Mouse (Mus musculus) limb, embryonic 12.5 days (tissue): ENCODE measurements at regions not wholly inside any gene's neighbourhood (a gene's known extent, or its start where the extent isn't known, plus 50 kb on each side); places are given as distances from the start of the nearest gene placed in this dataset.

ENCODE experiments used
- ATAC-seq: fragments of 200-750 bp; cut with Nextera tagmentation; 2 replicates; pipeline ENCODE4 v1.8.0; 2017; ENCODE audit warnings: low read depth, moderate TSS enrichment; ENCODE audit not compliant: insufficient number of reproducible peaks, insufficient read depth, low FRiP score, low TSS enrichment
- H3K27ac ChIP-seq: fragments of 300-500 bp; sonication (generic); 2 replicates; pipeline ENCODE4 v1.5.1; 2016; ENCODE audit warnings: mild to moderate bottlenecking, moderate library complexity
- H3K27me3 ChIP-seq: fragments of 300-500 bp; sonication (generic); 2 replicates; pipeline ENCODE4 v1.6.1; 2016; ENCODE audit warnings: mild to moderate bottlenecking, moderate library complexity
- H3K36me3 ChIP-seq: fragments of 300-500 bp; sonication (generic); 2 replicates; pipeline ENCODE4 v1.6.1; 2016; ENCODE audit warnings: mild to moderate bottlenecking, moderate library complexity
- H3K4me1 ChIP-seq: fragments of 300-500 bp; sonication (generic); replicated peaks from 2 replicates; pipeline ENCODE4 v1.6.1; 2016
- H3K4me2 ChIP-seq: fragments of 300-500 bp; sonication (generic); 2 replicates; pipeline ENCODE4 v1.6.1; 2016; ENCODE audit warnings: mild to moderate bottlenecking, moderate library complexity
- H3K4me3 ChIP-seq: fragments of 300-500 bp; sonication (generic); replicated peaks from 2 replicates; pipeline ENCODE4 v1.5.1; 2016; ENCODE audit warnings: mild to moderate bottlenecking
- H3K9ac ChIP-seq: fragments of 300-500 bp; sonication (generic); replicated peaks from 2 replicates; pipeline ENCODE4 v1.6.1; 2016; ENCODE audit warnings: mild to moderate bottlenecking, moderate library complexity
- H3K9me3 ChIP-seq: fragments of 300-500 bp; sonication (generic); 2 replicates; pipeline ENCODE4 v1.6.1; 2016; ENCODE audit warnings: mild to moderate bottlenecking, moderate library complexity
- WGBS: fragments of 180-500 bp; shearing (Covaris S2); methylation state at CpG from one replicate; pipeline ENCODE4 v1.1.7; 2016; 5-methylcytosine and 5-hydroxymethylcytosine counted together

DNA sequence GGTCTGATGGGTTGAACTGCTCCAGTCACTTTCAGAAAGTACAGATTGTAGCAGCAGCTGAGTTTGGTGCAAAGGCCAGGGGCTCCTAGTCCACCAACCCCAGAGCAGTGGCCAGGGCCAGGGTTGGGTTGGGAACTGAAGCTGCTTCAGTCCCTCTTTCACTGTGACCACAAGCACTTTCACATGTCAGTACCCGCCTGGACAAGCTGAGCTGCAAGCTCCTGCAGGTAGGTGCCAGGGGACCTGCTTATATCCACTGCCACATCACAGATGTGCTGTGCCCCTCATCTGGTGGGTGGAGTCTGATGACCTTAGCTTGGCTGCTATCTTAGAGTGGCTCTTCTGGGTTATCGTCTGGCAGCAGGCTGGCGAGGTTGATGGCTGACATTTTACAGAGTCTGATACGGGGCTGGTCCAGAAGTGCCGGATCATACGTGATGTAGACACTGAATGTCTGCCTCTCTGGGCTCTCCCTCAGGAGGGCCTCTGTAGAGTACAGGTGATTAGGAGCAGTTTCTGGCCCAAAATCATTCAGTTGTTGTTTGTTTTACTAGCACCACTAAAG is 192.6 kb downstream of the Rybp start:
- no peaks in the 10 kb centered on the region for H3K9me3 ChIP-seq
- no peak overlapping the region for H3K4me3 ChIP-seq
- ATAC-seq = no peak
- peaks cover 53% of the 10 kb centered on the region for H3K27me3 ChIP-seq
- 81% methylated on average over 6 of the region's 6 CpGs for WGBS
- H3K9ac ChIP-seq = no peak overlapping the region
- no peaks in the 10 kb centered on the region for H3K36me3 ChIP-seq
- H3K27ac ChIP-seq = no peak overlapping the region
- H3K4me1 ChIP-seq = peaks cover 20% of the 10 kb centered on the region
- no peak overlapping the region for H3K4me2 ChIP-seq

DNA sequence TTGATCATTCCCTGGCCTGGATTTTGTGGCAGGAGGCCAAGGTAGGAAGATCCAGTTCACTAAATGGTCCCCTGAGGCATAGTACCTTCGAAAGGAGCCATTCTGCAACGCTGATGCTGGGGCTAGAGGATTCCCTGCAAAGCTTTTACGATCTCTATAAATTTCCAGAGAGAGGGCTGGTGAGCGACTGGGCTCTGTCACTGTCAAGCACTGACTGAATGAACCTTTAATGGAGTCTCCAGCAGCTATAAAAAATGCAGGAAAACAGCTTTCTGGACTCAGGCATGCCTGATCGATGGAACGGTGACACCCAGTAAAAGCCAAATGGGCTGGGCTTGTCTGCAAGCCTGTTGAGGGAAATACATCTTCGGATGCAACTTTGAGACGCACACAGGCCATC is 194.4 kb downstream of the Rybp start:
- no peaks in the 10 kb centered on the region for H3K36me3 ChIP-seq
- H3K4me2 ChIP-seq = no peak overlapping the region
- no peak overlapping the region for H3K9ac ChIP-seq
- peak; percentile 49; the same call in 1 of the 2 replicates for ATAC-seq
- H3K4me1 ChIP-seq = peaks cover 20% of the 10 kb centered on the region
- H3K27ac ChIP-seq = no peak overlapping the region
- WGBS = 9% methylated on average over 8 of the region's 8 CpGs
- peaks cover 49% of the 10 kb centered on the region for H3K27me3 ChIP-seq
- H3K9me3 ChIP-seq = no peaks in the 10 kb centered on the region
- H3K4me3 ChIP-seq = no peak overlapping the region

DNA sequence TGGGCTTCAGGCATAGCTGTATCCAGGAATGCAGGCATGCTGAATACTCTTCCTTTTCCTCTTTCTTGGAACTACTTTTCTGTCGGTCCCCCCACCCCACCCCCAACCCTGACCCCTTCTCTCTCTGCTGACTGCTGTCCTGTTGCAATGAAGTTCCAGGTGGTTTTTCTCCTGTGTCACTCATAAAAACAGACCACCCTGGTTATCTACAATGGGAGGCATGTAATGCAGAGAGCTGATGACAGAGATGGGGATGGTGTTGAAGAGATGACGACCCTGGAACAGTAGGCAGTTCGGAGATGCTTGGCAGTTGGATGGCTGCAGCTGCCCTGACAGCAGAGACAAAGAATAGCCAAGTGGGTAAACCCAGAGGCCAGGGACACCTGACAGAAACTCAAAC is 195.5 kb downstream of the Rybp start:
- Histone ChIP-seq H3K4me1 (peaks cover 20% of the 10 kb centered on the region), H3K27me3 (peaks cover 40% of the 10 kb centered on the region), H3K4me2 (no peak overlapping the region), H3K36me3 (no peaks in the 10 kb centered on the region), H3K9ac (no peak overlapping the region), H3K9me3 (no peaks in the 10 kb centered on the region), H3K27ac (no peak overlapping the region), H3K4me3 (no peak overlapping the region)
- WGBS = 49% methylated on average over 3 of the region's 3 CpGs
- ATAC-seq = no peak

DNA sequence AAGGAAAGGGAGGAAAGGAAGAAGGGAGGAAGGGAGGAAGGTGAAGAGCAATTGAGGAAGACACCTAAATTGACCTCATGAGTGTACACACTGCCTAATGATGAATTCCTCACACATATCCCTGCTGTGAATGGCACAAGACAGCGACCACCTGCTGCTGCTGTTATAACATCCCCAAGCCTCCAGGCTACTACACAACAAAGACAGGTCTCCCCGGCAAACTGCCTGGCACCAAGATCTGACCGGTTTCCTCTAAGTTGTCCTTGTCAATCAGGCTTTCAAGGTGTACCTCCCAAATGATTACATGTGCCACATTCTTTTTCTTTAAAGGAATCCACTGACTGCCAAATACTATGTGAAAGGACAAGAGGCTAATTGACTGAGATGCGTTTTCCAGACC is 198.7 kb downstream of the Rybp start:
- H3K27me3 ChIP-seq = peaks cover 26% of the 10 kb centered on the region

DNA sequence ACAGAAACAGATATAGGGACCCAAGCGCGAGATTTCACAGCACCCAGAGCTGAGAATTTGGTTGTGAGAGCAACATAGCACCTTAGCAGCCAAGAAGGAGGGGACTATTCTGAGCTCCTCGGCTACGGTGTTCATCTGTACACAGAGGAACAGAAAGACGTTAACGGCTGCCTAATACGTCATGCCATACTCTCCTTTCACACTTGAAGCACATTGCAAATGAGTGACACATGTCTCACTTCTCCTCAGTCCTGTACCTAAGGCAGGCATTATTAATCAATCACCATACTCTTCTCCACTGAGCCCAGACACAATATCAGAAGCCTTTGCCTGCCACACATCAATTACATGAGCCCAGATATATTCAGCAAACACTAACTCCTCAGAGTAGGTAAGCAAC is 200.5 kb downstream of the Rybp start:
- H3K4me1 ChIP-seq = 0 out of 2 replicates have a peak, but pooled peaks cover under 1% of the 10 kb centered on the region
- no peak overlapping the region for H3K27ac ChIP-seq
- no peaks in the 10 kb centered on the region for H3K36me3 ChIP-seq
- no peak overlapping the region for H3K9ac ChIP-seq
- no peak overlapping the region for H3K4me2 ChIP-seq
- no peak for ATAC-seq
- 66% methylated on average over 7 of the region's 7 CpGs for WGBS
- H3K27me3 ChIP-seq = peaks cover 19% of the 10 kb centered on the region
- no peak overlapping the region for H3K4me3 ChIP-seq
- H3K9me3 ChIP-seq = peaks cover 4% of the 10 kb centered on the region; the same call in 1 of the 2 replicates

More for the DNA sequence above, 198.7 kb downstream of the Rybp start:
- WGBS = 56% methylated on average over 4 of the region's 4 CpGs
- no peaks in the 10 kb centered on the region for H3K36me3 ChIP-seq
- no peak for ATAC-seq
- H3K9me3 ChIP-seq = peaks cover 4% of the 10 kb centered on the region; the same call in 1 of the 2 replicates
- H3K4me2 ChIP-seq = no peak overlapping the region
- peaks cover 18% of the 10 kb centered on the region for H3K4me1 ChIP-seq
- H3K27ac ChIP-seq = no peak overlapping the region
- no peak overlapping the region for H3K9ac ChIP-seq
- no peak overlapping the region for H3K4me3 ChIP-seq

DNA sequence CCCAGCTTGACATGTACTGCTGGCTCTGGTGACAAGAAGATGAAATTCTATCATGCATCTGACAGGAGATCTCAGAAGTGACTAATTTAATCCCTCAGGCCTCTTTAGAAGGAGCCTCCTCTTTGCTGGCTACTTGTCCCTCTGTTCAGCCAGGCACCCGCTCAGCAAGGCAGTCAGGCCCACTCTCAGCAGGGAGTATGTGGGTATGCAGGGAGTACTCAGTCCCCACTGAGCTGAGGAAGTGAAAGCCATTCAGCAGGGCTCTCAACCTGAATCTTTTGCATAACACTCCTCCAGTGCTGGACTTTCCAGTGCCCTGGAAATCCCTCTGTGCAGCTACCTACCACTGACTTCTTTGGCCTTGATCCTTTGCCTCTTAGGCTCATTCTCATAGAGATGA is 201.3 kb downstream of the Rybp start:
- ATAC-seq = no peak
- WGBS = 73% methylated on average over 1 of the region's 1 CpGs
- H3K36me3 ChIP-seq = no peaks in the 10 kb centered on the region
- H3K4me3 ChIP-seq = no peak overlapping the region
- no peak overlapping the region for H3K9ac ChIP-seq
- no peak overlapping the region for H3K27ac ChIP-seq
- H3K9me3 ChIP-seq = peaks cover 4% of the 10 kb centered on the region; the same call in 1 of the 2 replicates
- H3K4me2 ChIP-seq = no peak overlapping the region
- H3K27me3 ChIP-seq = peaks cover 17% of the 10 kb centered on the region
- no peaks in the 10 kb centered on the region for H3K4me1 ChIP-seq

DNA sequence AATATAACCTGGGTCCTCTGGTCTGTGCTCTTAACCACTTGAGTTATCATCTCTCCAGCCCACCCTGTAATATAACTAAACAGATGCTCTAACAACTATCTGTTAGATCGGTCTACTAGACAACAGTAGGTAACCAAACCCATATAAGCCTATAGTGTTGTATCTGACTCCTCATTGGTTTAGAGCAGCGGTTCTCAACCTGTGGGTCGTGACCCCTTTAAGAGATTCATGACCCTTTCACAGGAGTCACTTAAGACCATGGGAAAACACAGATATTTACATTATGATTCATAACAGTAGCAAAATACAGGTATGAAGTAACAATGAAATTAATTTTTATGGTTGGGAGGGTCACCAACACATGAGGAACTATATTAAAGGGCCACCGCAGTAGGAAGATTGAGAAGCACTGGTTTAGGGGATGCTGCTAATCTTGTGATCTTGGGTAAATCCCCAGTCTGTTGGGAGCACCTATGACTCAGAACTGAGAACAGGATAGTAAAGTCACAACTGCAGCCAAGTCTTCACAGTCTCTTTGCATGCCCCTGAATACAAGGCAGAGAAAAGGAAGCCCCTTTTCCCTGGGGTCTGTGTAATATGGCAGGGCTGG is 203.3 kb downstream of the Rybp start:
- H3K27ac ChIP-seq = no peak overlapping the region
- no peak overlapping the region for H3K4me3 ChIP-seq
- H3K36me3 ChIP-seq = no peaks in the 10 kb centered on the region
- no peak overlapping the region for H3K4me2 ChIP-seq
- H3K4me1 ChIP-seq = no peaks in the 10 kb centered on the region
- no peak for ATAC-seq
- 92% methylated on average over 4 of the region's 4 CpGs for WGBS
- peaks cover 4% of the 10 kb centered on the region; the same call in 1 of the 2 replicates for H3K9me3 ChIP-seq
- H3K9ac ChIP-seq = no peak overlapping the region
- H3K27me3 ChIP-seq = peaks cover 9% of the 10 kb centered on the region; the same call in 1 of the 2 replicates

DNA sequence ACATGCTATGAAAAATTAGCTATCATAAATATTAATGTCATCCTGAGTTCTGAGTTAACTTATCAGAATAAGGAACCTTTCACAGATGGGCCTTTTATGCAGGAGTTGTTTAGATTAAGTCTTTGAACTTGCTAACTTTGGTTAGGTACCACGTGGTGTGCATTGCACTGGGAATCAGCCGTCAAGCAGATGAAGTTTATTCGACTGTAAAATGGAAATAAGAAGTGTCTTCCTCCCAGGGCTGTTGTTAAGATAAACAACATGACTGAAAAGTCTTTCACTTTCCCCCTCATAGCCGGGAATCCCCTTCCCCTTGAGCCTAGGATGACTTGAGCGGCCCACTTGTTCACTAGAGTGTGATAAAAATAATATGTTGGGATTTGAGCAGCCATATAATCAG is 204.2 kb downstream of the Rybp start:
- Histone ChIP-seq H3K27ac (no peak overlapping the region), H3K36me3 (no peaks in the 10 kb centered on the region), H3K4me2 (no peak overlapping the region), H3K9me3 (peaks cover 4% of the 10 kb centered on the region; the same call in 1 of the 2 replicates), H3K9ac (no peak overlapping the region), H3K4me1 (no peaks in the 10 kb centered on the region), H3K27me3 (peaks cover 6% of the 10 kb centered on the region; the same call in 1 of the 2 replicates), H3K4me3 (no peak overlapping the region)
- 84% methylated on average over 5 of the region's 5 CpGs for WGBS
- ATAC-seq = no peak

DNA sequence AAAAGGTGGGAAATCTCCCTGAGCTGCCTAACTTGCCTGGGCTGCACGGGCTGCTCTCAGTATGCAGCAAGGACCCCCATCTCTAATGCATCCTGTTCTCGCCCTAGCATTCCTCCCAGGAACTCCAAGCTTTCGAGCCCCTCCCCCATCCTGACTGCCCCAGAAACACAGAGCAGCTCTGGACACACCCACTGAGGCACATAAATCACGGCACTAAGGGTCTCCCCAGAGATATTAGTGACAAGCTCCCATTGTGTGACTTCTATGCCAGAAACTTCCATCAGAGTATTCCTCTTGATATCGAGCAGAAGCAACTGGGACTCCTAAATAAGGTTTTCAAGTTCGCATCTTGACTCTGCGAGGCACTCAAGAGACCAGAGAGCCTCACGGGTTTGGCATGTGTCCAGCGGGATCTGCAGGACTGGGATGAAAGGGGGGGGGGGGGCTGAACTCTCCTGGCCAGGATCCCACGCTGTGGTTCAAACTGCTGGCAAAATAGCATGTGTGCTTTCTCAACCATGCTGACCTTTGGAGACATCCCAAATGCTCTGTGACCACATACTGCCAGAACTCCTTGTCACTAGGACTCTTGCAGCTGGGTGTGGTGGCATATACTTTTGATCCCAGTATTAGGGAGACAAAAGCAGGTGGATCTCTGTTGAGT is 212.5 kb downstream of the Rybp start:
- WGBS = 10% methylated on average over 10 of the region's 10 CpGs
- ATAC-seq = peak; percentile 67; the same call in 1 of the 2 replicates
- H3K4me1 ChIP-seq = peaks cover 28% of the 10 kb centered on the region
- no peaks in the 10 kb centered on the region for H3K9me3 ChIP-seq
- H3K9ac ChIP-seq = no peak overlapping the region
- H3K27ac ChIP-seq = no peak overlapping the region
- no peak overlapping the region; the same call in 1 of the 2 replicates for H3K4me3 ChIP-seq
- H3K36me3 ChIP-seq = no peaks in the 10 kb centered on the region
- H3K27me3 ChIP-seq = peaks cover 23% of the 10 kb centered on the region
- H3K4me2 ChIP-seq = peak overlapping the region; percentile 42

DNA sequence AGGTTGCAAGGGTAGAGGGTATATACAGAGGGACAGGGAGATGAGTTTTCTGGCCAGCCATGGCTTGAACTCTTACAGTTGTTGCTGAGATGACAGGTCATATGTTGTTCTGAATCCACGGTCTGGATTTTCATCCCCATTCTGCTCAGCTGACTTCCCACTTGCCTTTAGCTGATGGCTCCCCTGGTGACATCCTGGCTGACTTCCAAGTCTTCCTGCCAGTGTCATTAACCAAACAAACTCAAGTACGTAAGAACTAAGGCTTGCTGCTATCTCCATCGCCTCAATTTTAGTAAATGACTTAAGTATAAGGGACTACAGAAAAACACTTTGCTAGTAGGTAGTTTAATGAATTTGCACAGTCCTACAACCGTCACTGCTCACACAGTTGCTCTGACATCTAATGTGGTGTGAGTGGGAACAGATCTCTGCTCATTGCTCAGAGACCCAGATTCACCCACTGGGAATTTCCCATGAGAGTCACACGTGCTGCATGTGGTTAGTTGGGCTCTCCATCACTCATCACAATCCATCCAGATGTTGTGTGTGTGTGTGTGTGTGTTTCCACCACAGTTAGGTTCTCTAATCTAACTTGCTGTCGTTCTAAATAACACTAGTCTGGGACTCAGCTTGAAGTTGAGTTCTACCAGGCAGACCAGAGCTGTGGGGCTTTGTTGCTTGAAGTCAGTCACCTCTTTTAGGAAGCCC is 214.9 kb downstream of the Rybp start:
- Histone ChIP-seq H3K27me3 (peaks cover 28% of the 10 kb centered on the region), H3K4me1 (peaks cover 28% of the 10 kb centered on the region), H3K36me3 (no peaks in the 10 kb centered on the region), H3K9me3 (no peaks in the 10 kb centered on the region), H3K9ac (no peak overlapping the region), H3K4me3 (no peak overlapping the region), H3K4me2 (no peak overlapping the region), H3K27ac (no peak overlapping the region)
- ATAC-seq = no peak
- 64% methylated on average over 6 of the region's 6 CpGs for WGBS

DNA sequence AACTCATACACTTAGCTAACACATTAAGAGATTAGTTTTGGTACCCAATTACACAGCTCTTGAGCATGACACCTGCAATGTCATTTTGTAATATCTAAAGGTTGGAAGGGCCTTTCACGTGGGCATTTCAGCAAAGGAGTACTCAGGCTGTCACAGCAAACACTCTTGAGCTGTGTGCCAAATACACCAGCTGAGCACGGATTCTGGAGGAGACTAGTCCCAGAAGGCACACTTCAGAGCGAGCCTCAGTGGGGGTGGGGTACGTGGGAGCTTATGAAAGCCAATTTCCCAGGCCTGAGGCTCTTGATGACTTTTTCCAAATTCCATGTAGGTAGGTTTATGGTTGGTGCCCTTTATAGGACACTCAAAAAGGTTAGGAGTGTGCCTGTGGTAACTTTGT is 218.1 kb downstream of the Rybp start:
- ATAC-seq = no peak

More for the DNA sequence above, 218.1 kb downstream of the Rybp start:
- Histone ChIP-seq H3K9ac (no peak overlapping the region), H3K4me1 (peaks cover 16% of the 10 kb centered on the region), H3K4me3 (no peak overlapping the region), H3K27me3 (peaks cover 37% of the 10 kb centered on the region), H3K36me3 (no peaks in the 10 kb centered on the region), H3K9me3 (no peaks in the 10 kb centered on the region), H3K4me2 (no peak overlapping the region), H3K27ac (no peak overlapping the region)
- WGBS = 81% methylated on average over 4 of the region's 4 CpGs
